Mouse (Mus musculus) skeletal muscle tissue, adult 2 months (tissue): ENCODE measurements at regions not wholly inside any gene's neighbourhood (a gene's known extent, or its start where the extent isn't known, plus 50 kb on each side); places are given as distances from the start of the nearest gene placed in this dataset.
A peak's percentile ranks its signal among the peaks of the same experiment; 100 is the strongest.

Experiments used
- DNase-seq: peaks from one replicate; pipeline ENCODE4 v3.0.0-alpha.2; 2012; ENCODE audit warnings: low read depth, low spot score

- DNase-seq: no peak
Observed at GRCm38 (mm10) chr13:56350705-56351400, 54.5 kb upstream of the Cxcl14 start.

- no peak for DNase-seq
Observed at GRCm38 (mm10) chr13:56351401-56351735, 55.0 kb upstream of the Cxcl14 start.

- DNase-seq: no peak
Observed at GRCm38 (mm10) chr13:56352436-56352835, 56.1 kb upstream of the Cxcl14 start.

- peak; percentile 66 for DNase-seq
Observed at GRCm38 (mm10) chr13:56352839-56353605, 56.7 kb upstream of the Cxcl14 start.

- no peak for DNase-seq
Observed at GRCm38 (mm10) chr13:56353921-56354320, 57.6 kb upstream of the Cxcl14 start.

GRCm38 (mm10) chr13:56354630-56355029 is 58.3 kb upstream of the Cxcl14 start:
- no peak for DNase-seq

GRCm38 (mm10) chr13:56356999-56357398 is 60.6 kb upstream of the Cxcl14 start:
- no peak for DNase-seq

GRCm38 (mm10) chr13:56357955-56358354 is 61.6 kb upstream of the Cxcl14 start:
- DNase-seq: no peak

- no peak for DNase-seq
Observed at GRCm38 (mm10) chr13:56358827-56359226, 62.5 kb upstream of the Cxcl14 start.

GRCm38 (mm10) chr13:56359554-56359953 is 63.2 kb upstream of the Cxcl14 start:
- peak; percentile 63 for DNase-seq

GRCm38 (mm10) chr13:56360803-56361202 is 64.5 kb upstream of the Cxcl14 start:
- peak; percentile 51 for DNase-seq

GRCm38 (mm10) chr13:56362238-56362637 is 64.2 kb upstream of the Gm3045 start:
- no peak for DNase-seq

- no peak for DNase-seq
Observed at GRCm38 (mm10) chr13:56362646-56363045, 63.7 kb upstream of the Gm3045 start.

- DNase-seq: no peak
Observed at GRCm38 (mm10) chr13:56369600-56369999, 56.8 kb upstream of the Gm3045 start.

- DNase-seq: no peak
Observed at GRCm38 (mm10) chr13:56371374-56371773, 55.0 kb upstream of the Gm3045 start.

- DNase-seq: no peak
Observed at GRCm38 (mm10) chr13:56372003-56372725, 54.2 kb upstream of the Gm3045 start.

- DNase-seq: no peak
Observed at GRCm38 (mm10) chr13:56372727-56373126, 53.7 kb upstream of the Gm3045 start.
